Comparison of ENCODE assay signal across 13 mouse cellular contexts in genomic region chr4:100101066-100101820, GRCm38 (mm10). TPM values are rescaled to one million over a fixed set of nuclear protein-coding genes. Genes with fewer than 3 reads are reported as not detected.
DNase-seq lines count a peak whose midpoint lies in the region; ATAC-seq and TF ChIP-seq lines count a peak whose summit lies in the region.
"Had no signal": no experiment of that assay in that cellular context is flagged by ENCODE, and none has a peak within 500 bp of the region (broad histone marks: within the 10 kb centered on the region; RNA-seq: fewer than 3 reads in every experiment).

No protein-coding gene starts in this region.

- no peaks in the 10 kb centered on the region for H3K9me3 ChIP-seq in lung, embryonic 14.5 days (ENCODE audit: low read depth, low read length)
- no peaks in the 10 kb centered on the region for H3K9me3 ChIP-seq in kidney, embryonic 16.5 days (ENCODE audit: low read length)
- H3K9me3 ChIP-seq in stomach, embryonic 16.5 days (replicated peaks; ENCODE audit: control insufficient read depth, low read length): no peaks in the 10 kb centered on the region
- H3K9me3 ChIP-seq in hindbrain, embryonic 14.5 days (ENCODE audit: control insufficient read depth, low read length): no peaks in the 10 kb centered on the region
- H3K9me3 ChIP-seq: G1E had no signal

- H3K4me3 ChIP-seq in lung, embryonic 14.5 days (ENCODE audit: low read depth, low read length): no peak overlapping the region
- H3K4me3 ChIP-seq in kidney, embryonic 16.5 days (ENCODE audit: low read length): no peak overlapping the region
- H3K4me3 ChIP-seq in stomach, embryonic 16.5 days (replicated peaks; ENCODE audit: low read length): no peak overlapping the region
- H3K4me3 ChIP-seq in hindbrain, embryonic 14.5 days (replicated peaks; ENCODE audit: low read length): no peak overlapping the region
- H3K4me3 ChIP-seq: left cerebral cortex, adult 2 months had no signal

- peak overlapping the region; percentile 11 for H3K9ac ChIP-seq in lung, embryonic 14.5 days
- H3K9ac ChIP-seq in kidney, embryonic 16.5 days (replicated peaks; ENCODE audit: low read length): peak overlapping the region; percentile 3; the same call in 1 of the 2 replicates
- 0 out of 2 replicates have a peak overlapping the region, but pooled peaks have one; percentile 21 for H3K9ac ChIP-seq in stomach, embryonic 16.5 days (ENCODE audit: low read length)
- H3K9ac ChIP-seq in hindbrain, embryonic 14.5 days: no peak overlapping the region
- H3K9ac ChIP-seq: liver, postnatal 0 days had no signal

- H3K27me3 ChIP-seq in lung, embryonic 14.5 days (ENCODE audit: insufficient read depth, low read length): no peaks in the 10 kb centered on the region
- H3K27me3 ChIP-seq in kidney, embryonic 16.5 days (ENCODE audit: insufficient read depth, low read length): no peaks in the 10 kb centered on the region
- no peaks in the 10 kb centered on the region for H3K27me3 ChIP-seq in stomach, embryonic 16.5 days (ENCODE audit: control insufficient read depth, insufficient read depth, low read length)
- H3K27me3 ChIP-seq in hindbrain, embryonic 14.5 days (ENCODE audit: control insufficient read depth, insufficient read depth, low read length): peaks cover 12% of the 10 kb centered on the region

- no peaks in the 10 kb centered on the region for H3K36me3 ChIP-seq in lung, embryonic 14.5 days (ENCODE audit: insufficient read depth)
- H3K36me3 ChIP-seq in kidney, embryonic 16.5 days (ENCODE audit: insufficient read depth, low read length): no peaks in the 10 kb centered on the region
- H3K36me3 ChIP-seq in stomach, embryonic 16.5 days (ENCODE audit: control insufficient read depth, insufficient read depth, low read length): no peaks in the 10 kb centered on the region
- no peaks in the 10 kb centered on the region for H3K36me3 ChIP-seq in hindbrain, embryonic 14.5 days (replicated peaks; ENCODE audit: control insufficient read depth, insufficient read depth)
- H3K36me3 ChIP-seq: G1E had no signal

- peaks cover 32% of the 10 kb centered on the region for H3K4me1 ChIP-seq in lung, embryonic 14.5 days (ENCODE audit: insufficient read depth)
- H3K4me1 ChIP-seq in kidney, embryonic 16.5 days (ENCODE audit: insufficient read depth, low read length): peaks cover 41% of the 10 kb centered on the region
- H3K4me1 ChIP-seq in stomach, embryonic 16.5 days (ENCODE audit: control insufficient read depth, insufficient read depth, low read length): peaks cover 24% of the 10 kb centered on the region
- H3K4me1 ChIP-seq in hindbrain, embryonic 14.5 days (replicated peaks; ENCODE audit: control insufficient read depth, insufficient read depth, low read length): 0 out of 2 replicates have a peak, but pooled peaks cover 2% of the 10 kb centered on the region

- peak overlapping the region; percentile 90 for H3K27ac ChIP-seq in lung, embryonic 14.5 days (ENCODE audit: low read depth)
- peak overlapping the region; percentile 56 for H3K27ac ChIP-seq in kidney, embryonic 16.5 days (ENCODE audit: low read length)
- H3K27ac ChIP-seq in stomach, embryonic 16.5 days (ENCODE audit: low read length): peak overlapping the region; percentile 54
- H3K27ac ChIP-seq in hindbrain, embryonic 14.5 days: no peak overlapping the region
- H3K27ac ChIP-seq: left cerebral cortex, adult 2 months had no signal

- peak; percentile 27 for DNase-seq in embryo, embryonic 10.5 days (ENCODE audit: low spot score)
- no peak for DNase-seq in embryo, embryonic 10 days (ENCODE audit: low spot score)
- peak; percentile 82 for DNase-seq in lung, embryonic 14.5 days
- no peak for DNase-seq in lung, adult 18-20 months
- DNase-seq in gastrocnemius, postnatal 14 days: no peak
- no peak for DNase-seq in hindbrain, embryonic 14.5 days (ENCODE audit: low spot score)
- DNase-seq: gastrocnemius, postnatal 25 days; liver, postnatal 0 days; thymus, adult 2 months had no signal

- peak; percentile 59 for ATAC-seq in lung, embryonic 14.5 days (ENCODE audit: insufficient read depth)
- ATAC-seq in kidney, embryonic 16.5 days (ENCODE audit: low FRiP score, low TSS enrichment): peak; percentile 69
- ATAC-seq in stomach, embryonic 16.5 days (ENCODE audit: insufficient read depth, low FRiP score): no peak
- no peak for ATAC-seq in hindbrain, embryonic 14.5 days (ENCODE audit: low FRiP score)
- ATAC-seq: liver, postnatal 0 days had no signal

- peak overlapping the region; percentile 43 for H3K4me2 ChIP-seq in lung, embryonic 14.5 days
- no peak overlapping the region for H3K4me2 ChIP-seq in kidney, embryonic 16.5 days (replicated peaks; ENCODE audit: low read depth, low read length)
- H3K4me2 ChIP-seq in stomach, embryonic 16.5 days (ENCODE audit: low read depth, low read length): 0 out of 2 replicates have a peak overlapping the region, but pooled peaks have one; percentile 22
- H3K4me2 ChIP-seq in hindbrain, embryonic 14.5 days (replicated peaks): no peak overlapping the region

- no peak for TF ChIP-seq CTCF in lung, embryonic 14.5 days (IDR thresholded peaks at IDR 0.05; ENCODE audit: low read depth)

- intact Hi-C loops in gastrocnemius, postnatal 14 days (cut with DNase I; ENCODE audit: low total_unique reads): no loop called here

- WGBS in lung, embryonic 14.5 days: 21% methylated on average over 7 of the region's 7 CpGs
- 37% methylated on average over 7 of the region's 7 CpGs for WGBS in kidney, embryonic 16.5 days
- 46% methylated on average over 7 of the region's 7 CpGs for WGBS in stomach, embryonic 16.5 days
- whole genome bisulfite sequencing in hindbrain, embryonic 14.5 days: 84% methylated on average over 7 of the region's 7 CpGs

RNA-seq across cellular contexts. Expression of gene Ror1, which starts 5.7 kb away (rescaled TPM):
- polyA plus RNA-seq in lung, embryonic 14.5 days (2014; fragmentation: Nextera tagmentation; extraction: Ambion mirVana): 23.4 and 23.8 TPM in 2 replicates
- polyA plus RNA-seq in kidney, embryonic 16.5 days (2015; fragmentation: Nextera tagmentation; extraction: Ambion mirVana): 9.2 and 9.3 TPM in 2 replicates
- 5.5 and 6.4 TPM in 2 replicates for polyA plus RNA-seq in stomach, embryonic 16.5 days (2015; fragmentation: Nextera tagmentation; extraction: Ambion mirVana)
- 1 to 10 TPM; 4.7 to 6.2 TPM for total RNA-seq in gastrocnemius, postnatal 14 days (2021)
- polyA plus RNA-seq in hindbrain, embryonic 14.5 days (2014; fragmentation: Nextera tagmentation; extraction: Ambion mirVana): 1.5 and 1.8 TPM in 2 replicates
- polyA plus RNA-seq: G1E had no signal

Comparison
In these comparisons a context has a peak if more than half of its experiments do, and no peak if none do; other contexts are left out.
1. DNase-seq: peak in embryo, embryonic 10.5 days (single experiment) and lung, embryonic 14.5 days (single experiment); none in embryo, embryonic 10 days (single experiment), lung, adult 18-20 months (0 of 2), gastrocnemius, postnatal 14 days (single experiment) and hindbrain, embryonic 14.5 days (single experiment).
2. ATAC-seq: peak in lung, embryonic 14.5 days (single experiment) and kidney, embryonic 16.5 days (single experiment); none in stomach, embryonic 16.5 days (single experiment) and hindbrain, embryonic 14.5 days (single experiment).
3. H3K4me2 ChIP-seq: peak in lung, embryonic 14.5 days (single experiment) and stomach, embryonic 16.5 days (single experiment); none in kidney, embryonic 16.5 days (single experiment) and hindbrain, embryonic 14.5 days (single experiment).